Mouse (Mus musculus) small intestine, adult 10 weeks (tissue): Measurements from ENCODE around the gene Tfdp1. TPM values are rescaled to one million over a fixed set of nuclear protein-coding genes. Genes with fewer than 3 reads are reported as not detected.

ENCODE experiments used
- polyA plus RNA-seq: library from polyadenylated mRNA; stranded (reverse); fragments of 350-450 nt; fragmentation: Illumina TruSeq; extraction: RNeasy Lipid Tissue Mini Kit (QIAGEN cat#74804); gene quantifications from one replicate; pipeline ENCODE4 v1.2.3, GENCODE M21; 2014; ENCODE audit warnings: low replicate concordance

Gene Tfdp1
- 35.0 TPM for polyA plus RNA-seq

GRCm38 (mm10) chr8:13338255-13338860, at the start of gene Tfdp1:
Tfdp1 (plus strand) TSS chr8:13338751.

DNA sequence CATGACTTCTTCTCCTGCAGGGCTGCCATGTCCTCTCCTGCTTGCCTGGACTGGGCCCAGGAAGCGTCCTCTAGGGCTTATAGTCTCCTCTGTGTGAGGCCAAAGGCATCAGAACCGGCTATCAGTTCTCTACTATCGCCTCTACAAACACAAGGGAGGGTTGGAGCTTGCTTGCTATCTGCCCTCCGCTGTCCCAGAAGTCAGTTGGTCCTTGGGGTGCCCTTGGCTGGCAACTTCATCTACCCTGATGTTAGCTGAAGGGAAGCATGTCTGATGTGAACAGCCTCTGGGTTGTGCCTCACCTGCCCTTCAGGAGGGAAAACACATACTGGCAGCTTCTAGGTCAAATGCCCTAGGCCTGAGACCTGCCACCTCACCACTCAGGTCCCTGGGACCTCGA, 58.2 kb downstream of the Tfdp1 start, which contains the start of gene Atp4b:
TSS of gene Atp4b (minus strand) at position 101 of the 400 bp plus-strand sequence.

GRCm38 (mm10) chr8:13404666-13405131, 66.1 kb downstream of the Tfdp1 start, which contains the start of gene Grk1:
Grk1 (plus strand) TSS chr8:13405081.

Other genes starting within 250 kb of the Tfdp1 start
- gene Pcid2, start 233.3 kb upstream of the Tfdp1 start, polyA plus RNA-seq = 5.4 TPM
- gene Cul4a, start 233.1 kb upstream of the Tfdp1 start, polyA plus RNA-seq = 72.9 TPM
- 557 TPM for gene Lamp1, start 179.6 kb upstream of the Tfdp1 start, polyA plus RNA-seq
- gene Grtp1, start 138.1 kb upstream of the Tfdp1 start, polyA plus RNA-seq = 34.4 TPM
- gene Adprhl1, start 84.6 kb upstream of the Tfdp1 start, polyA plus RNA-seq = not detected
- gene Dcun1d2, start 50.6 kb upstream of the Tfdp1 start, polyA plus RNA-seq = 6.1 TPM
- gene Tmco3, start 50.6 kb upstream of the Tfdp1 start, polyA plus RNA-seq = 12.4 TPM
- gene Atp4b, start 58.1 kb downstream of the Tfdp1 start, polyA plus RNA-seq = not detected
- not detected for gene Grk1, start 66.3 kb downstream of the Tfdp1 start, polyA plus RNA-seq
- gene Tmem255b, start 96.4 kb downstream of the Tfdp1 start, polyA plus RNA-seq = not detected
- gene Gas6, start 155.7 kb downstream of the Tfdp1 start, polyA plus RNA-seq = 2.0 TPM
- gene 1700029H14Rik, start 223.7 kb downstream of the Tfdp1 start, polyA plus RNA-seq = not detected